Mouse (Mus musculus): ENCODE results near the gene Gm13305.
"Not testable (repeated sequence)": the region's sequence is repeated elsewhere in the genome, so short reads cannot be mapped to it uniquely, and the experiment has no call there.

Gene Gm13305

GRCm38 (mm10) chr4:42168503-42168902 is at the start of gene Gm13305:
Gene Gm13305 (minus strand): TSS chr4:42168603.
- DNase-seq (ENCODE audit: low spot score in 2 of 2), result not testable (repeated sequence)

GRCm38 (mm10) chr4:42184980-42185372 is 16.6 kb upstream of the Gm13305 start:
- not testable (repeated sequence) for DNase-seq (ENCODE audit: low spot score in 2 of 2)

GRCm38 (mm10) chr4:42184324-42184979 is 16.0 kb upstream of the Gm13305 start:
- DNase-seq (ENCODE audit: low spot score in 2 of 2), result not testable (repeated sequence)

GRCm38 (mm10) chr4:42183234-42184197 is 15.1 kb upstream of the Gm13305 start:
- not testable (repeated sequence) for DNase-seq (ENCODE audit: low spot score in 2 of 2)

GRCm38 (mm10) chr4:42178243-42178642 is 9.8 kb upstream of the Gm13305 start:
- DNase-seq (ENCODE audit: low spot score in 2 of 2), result not testable (repeated sequence)

GRCm38 (mm10) chr4:42153136-42153535 is 15.3 kb downstream of the Gm13305 start, which contains the start of gene Gm13306:
Gene Gm13306 (plus strand): TSS chr4:42153436.
- not testable (repeated sequence) for DNase-seq (ENCODE audit: low spot score in 2 of 2)

- not testable (repeated sequence) for DNase-seq (ENCODE audit: low spot score in 2 of 2)
Observed at GRCm38 (mm10) chr4:42114517-42114916, 53.9 kb downstream of the Gm13305 start, which contains the start of gene Gm13304. Gene Gm13304 (plus strand): TSS chr4:42114817.

All from urinary bladder, adult 18-20 months (tissue).